Mouse (Mus musculus) heart, embryonic 11.5 days (tissue): ENCODE results near the gene Olfr494. TPM values are rescaled to one million over a fixed set of nuclear protein-coding genes. Genes with fewer than 3 reads are reported as not detected.

Experiments
- ATAC-seq: fragments of 200-750 bp; cut with Nextera tagmentation; replicated peaks from 2 replicates; pipeline ENCODE4 v1.8.0; 2017; ENCODE audit warnings: moderate library complexity; ENCODE audit not compliant: insufficient number of reproducible peaks, low FRiP score, low TSS enrichment
- H3K27ac ChIP-seq: fragments of 300-500 bp; sonication (generic); 2 replicates; pipeline ENCODE4 v1.5.1; 2014; ENCODE audit warnings: mild to moderate bottlenecking, low read depth, low read length
- H3K27me3 ChIP-seq: fragments of 300-500 bp; sonication (generic); 2 replicates; pipeline ENCODE4 v1.6.1; 2014; ENCODE audit warnings: mild to moderate bottlenecking, low read length, mixed read lengths; ENCODE audit not compliant: control insufficient read depth, insufficient read depth
- H3K36me3 ChIP-seq: fragments of 300-500 bp; sonication (generic); 2 replicates; pipeline ENCODE4 v1.6.1; 2014; ENCODE audit warnings: mild to moderate bottlenecking, low read length, moderate library complexity, mixed read lengths; ENCODE audit not compliant: control insufficient read depth, insufficient read depth
- H3K4me1 ChIP-seq: fragments of 300-500 bp; sonication (generic); 2 replicates; pipeline ENCODE4 v1.6.1; 2014; ENCODE audit warnings: low read length; ENCODE audit not compliant: control insufficient read depth, insufficient read depth
- H3K4me2 ChIP-seq: fragments of 300-500 bp; sonication (generic); 2 replicates; pipeline ENCODE4 v1.6.1; 2014; ENCODE audit warnings: mild to moderate bottlenecking, moderate library complexity
- H3K4me3 ChIP-seq: fragments of 300-500 bp; sonication (generic); 2 replicates; pipeline ENCODE4 v1.5.1; 2014; ENCODE audit warnings: low read depth, low read length
- H3K9ac ChIP-seq: fragments of 300-500 bp; sonication (generic); 2 replicates; pipeline ENCODE4 v1.6.1; 2014; ENCODE audit warnings: mild to moderate bottlenecking, low read depth, low read length, moderate library complexity
- H3K9me3 ChIP-seq: fragments of 300-500 bp; sonication (generic); replicated peaks from 2 replicates; pipeline ENCODE4 v1.6.1; 2016; ENCODE audit warnings: low read length; ENCODE audit not compliant: control insufficient read depth
- WGBS: fragments of 180-500 bp; shearing (Covaris S2); extraction: QIAGEN DNeasy Blood & Tissue Kit; methylation state at CpG from one replicate; pipeline ENCODE4 v1.1.7; 2014; ENCODE audit not compliant: insufficient replicate concordance; 5-methylcytosine and 5-hydroxymethylcytosine counted together
- polyA plus RNA-seq: library from polyadenylated mRNA; unstranded; fragments of >200 nt; fragmentation: Nextera tagmentation; extraction: Ambion mirVana; gene quantifications from 2 replicates; pipeline ENCODE4 v1.2.1, GENCODE M21; 2014

The Olfr494 gene
- polyA plus RNA-seq, result not detected in 2 replicates

DNA sequence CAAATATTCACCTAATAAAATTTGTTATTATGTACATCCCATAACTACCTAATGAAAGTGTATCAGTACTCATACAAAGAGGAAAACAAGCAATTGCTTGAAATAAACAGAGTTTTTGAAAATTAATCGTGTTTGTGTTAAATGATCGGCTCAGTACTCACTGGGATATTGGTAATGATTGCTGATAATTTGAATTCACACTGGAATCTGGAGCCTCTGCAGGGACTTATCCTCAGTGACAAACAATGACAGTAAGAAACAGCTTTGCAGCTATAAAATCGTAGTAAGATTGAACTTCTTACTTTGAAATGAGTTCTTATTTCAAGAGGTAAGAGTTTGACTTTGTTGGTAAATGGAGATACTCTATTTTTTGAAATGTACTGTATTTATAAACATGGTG is at the start of gene Olfr494:
TSS of gene Olfr494 (plus strand) at position 301 of the 400 bp plus-strand sequence.
- H3K9ac ChIP-seq, result no peak within 1 kb of the TSS
- no peaks in the 10 kb centered on the region for H3K36me3 ChIP-seq
- no peak for ATAC-seq
- H3K9me3 ChIP-seq, result no peaks in the 10 kb centered on the region
- H3K4me3 ChIP-seq, result no peak within 1 kb of the TSS
- H3K27me3 ChIP-seq, result no peaks in the 10 kb centered on the region
- 67% methylated on average over 3 of the region's 3 CpGs for WGBS
- H3K4me2 ChIP-seq, result no peak within 1 kb of the TSS
- no peaks in the 10 kb centered on the region for H3K4me1 ChIP-seq
- H3K27ac ChIP-seq, result no peak within 1 kb of the TSS

DNA sequence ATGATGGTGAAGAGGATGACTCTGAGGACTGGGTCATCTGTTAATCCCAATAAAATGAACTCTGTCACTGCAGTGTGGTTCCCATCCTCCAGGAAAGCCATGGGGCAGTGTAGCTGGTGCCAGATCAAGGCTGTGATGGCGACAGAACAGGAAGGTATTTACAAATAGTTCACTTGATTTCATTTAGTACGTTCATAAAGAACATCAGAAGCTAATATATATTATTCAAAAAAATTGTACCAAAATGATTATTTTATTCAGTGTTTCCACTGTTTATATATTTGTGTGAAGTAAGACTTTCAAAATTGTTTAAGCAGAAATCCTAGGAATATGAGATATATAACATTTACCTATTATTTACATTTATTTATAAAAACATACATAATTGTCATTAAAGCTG is 41.6 kb upstream of the Olfr494 start, which contains the start of gene Olfr492:
TSS of gene Olfr492 (minus strand) at position 101 of the 400 bp plus-strand sequence.
- no peak for ATAC-seq
- Histone ChIP-seq H3K36me3 (no peaks in the 10 kb centered on the region), H3K4me1 (no peaks in the 10 kb centered on the region), H3K9me3 (no peaks in the 10 kb centered on the region), H3K27me3 (no peaks in the 10 kb centered on the region), H3K27ac (no peak within 1 kb of the TSS), H3K9ac (no peak within 1 kb of the TSS), H3K4me2 (no peak within 1 kb of the TSS), H3K4me3 (no peak within 1 kb of the TSS)
- WGBS, result 68% methylated on average over 2 of the region's 2 CpGs

DNA sequence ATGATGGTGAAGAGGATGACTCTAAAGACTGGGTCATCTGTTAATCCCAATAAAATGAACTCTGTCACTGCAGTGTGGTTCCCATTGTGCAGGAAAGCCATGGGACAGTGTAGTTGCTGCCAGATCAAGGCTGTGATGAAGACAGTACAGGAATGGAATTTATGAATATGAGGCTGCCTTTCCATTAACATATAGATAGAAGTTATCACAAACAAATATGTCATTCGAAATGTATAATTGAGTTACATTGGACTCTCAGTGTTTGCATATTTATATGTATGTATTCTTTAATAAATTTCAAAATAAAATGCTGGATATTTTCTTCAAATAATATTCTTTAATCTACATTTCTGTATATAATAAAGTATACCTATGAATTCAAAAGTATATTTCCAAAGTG is 18.3 kb upstream of the Olfr494 start, which contains the start of gene Olfr493:
TSS of gene Olfr493 (minus strand) at position 101 of the 400 bp plus-strand sequence.
- no peaks in the 10 kb centered on the region for H3K27me3 ChIP-seq
- no peak for ATAC-seq
- no peak within 1 kb of the TSS for H3K27ac ChIP-seq
- H3K4me3 ChIP-seq, result no peak within 1 kb of the TSS
- WGBS, result 51% methylated on average over 1 of the region's 1 CpGs
- H3K36me3 ChIP-seq, result no peaks in the 10 kb centered on the region
- H3K4me2 ChIP-seq, result no peak within 1 kb of the TSS
- H3K9me3 ChIP-seq, result no peaks in the 10 kb centered on the region
- no peak within 1 kb of the TSS for H3K9ac ChIP-seq
- H3K4me1 ChIP-seq, result no peaks in the 10 kb centered on the region

DNA sequence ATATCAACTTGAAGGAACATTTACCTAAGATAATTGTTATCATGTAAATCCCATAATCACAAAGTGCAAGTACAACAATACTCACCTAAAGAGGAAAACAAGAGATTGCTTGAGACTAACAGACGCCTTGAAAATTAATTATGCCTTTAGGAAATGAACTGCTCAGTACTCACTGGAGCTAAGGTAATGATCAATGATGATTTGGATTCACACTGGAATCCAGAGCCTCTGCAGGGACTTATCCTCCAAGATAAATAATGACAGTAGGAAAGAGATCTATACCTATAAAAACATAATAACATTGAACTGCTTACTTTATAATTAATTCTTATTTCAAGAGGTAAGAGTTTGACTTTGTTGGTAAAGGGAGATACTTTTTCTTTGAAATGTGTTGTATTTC is 27.7 kb downstream of the Olfr494 start, which contains the start of gene Olfr495:
TSS of gene Olfr495 (plus strand) at position 301 of the 400 bp plus-strand sequence.
- Histone ChIP-seq H3K4me3 (no peak within 1 kb of the TSS), H3K27me3 (no peaks in the 10 kb centered on the region), H3K4me2 (no peak within 1 kb of the TSS), H3K9ac (no peak within 1 kb of the TSS), H3K4me1 (no peaks in the 10 kb centered on the region), H3K9me3 (no peaks in the 10 kb centered on the region), H3K36me3 (no peaks in the 10 kb centered on the region), H3K27ac (no peak within 1 kb of the TSS)
- 69% methylated on average over 1 of the region's 1 CpGs for WGBS
- no peak for ATAC-seq

Other genes starting within 250 kb of the Olfr494 start
- gene Olfr484, start 237.9 kb upstream of the Olfr494 start, polyA plus RNA-seq, result not detected in 2 replicates
- not detected in 2 replicates for gene Olfr485, start 205.5 kb upstream of the Olfr494 start, polyA plus RNA-seq
- gene Olfr486, start 192.6 kb upstream of the Olfr494 start, polyA plus RNA-seq, result not detected in 2 replicates
- gene Olfr487, start 150.7 kb upstream of the Olfr494 start, polyA plus RNA-seq, result not detected in 2 replicates
- gene Olfr488, start 107.0 kb upstream of the Olfr494 start, polyA plus RNA-seq, result not detected in 2 replicates
- gene Olfr490, start 76.4 kb upstream of the Olfr494 start, polyA plus RNA-seq, result not detected in 2 replicates
- gene Olfr491, start 51.9 kb upstream of the Olfr494 start, polyA plus RNA-seq, result not detected in 2 replicates
- gene Olfr492, start 41.7 kb upstream of the Olfr494 start, polyA plus RNA-seq, result not detected in 2 replicates
- gene Olfr493, start 18.4 kb upstream of the Olfr494 start, polyA plus RNA-seq, result not detected in 2 replicates
- not detected in 2 replicates for gene Olfr495, start 27.8 kb downstream of the Olfr494 start, polyA plus RNA-seq
- gene Olfr497, start 55.1 kb downstream of the Olfr494 start, polyA plus RNA-seq, result not detected in 2 replicates
- gene Olfr498, start 100.0 kb downstream of the Olfr494 start, polyA plus RNA-seq, result not detected in 2 replicates
- gene Olfr502, start 159.7 kb downstream of the Olfr494 start, polyA plus RNA-seq, result not detected in 2 replicates
- not detected in 2 replicates for gene Olfr503, start 179.2 kb downstream of the Olfr494 start, polyA plus RNA-seq
- gene Olfr504, start 200.5 kb downstream of the Olfr494 start, polyA plus RNA-seq, result not detected in 2 replicates
- not detected in 2 replicates for gene Olfr506, start 245.5 kb downstream of the Olfr494 start, polyA plus RNA-seq